9 mouse cellular contexts compared by ENCODE assay signal in genomic region chr1:138983465-138983864, GRCm38 (mm10). TPM values are rescaled to one million over a fixed set of nuclear protein-coding genes. Genes with fewer than 3 reads are reported as not detected.
DNase-seq lines count a peak whose midpoint lies in the region; ATAC-seq lines count a peak whose summit lies in the region.
"Had no signal": no experiment of that assay in that cellular context is flagged by ENCODE, and none has a peak within 500 bp of the region (broad histone marks: within the 10 kb centered on the region; RNA-seq: fewer than 3 reads in every experiment).

No protein-coding gene starts in this region.

- H3K27me3 ChIP-seq in stomach, embryonic 16.5 days (ENCODE audit: control insufficient read depth, insufficient read depth, low read length): no peaks in the 10 kb centered on the region

- peaks cover 8% of the 10 kb centered on the region; the same call in 1 of the 2 replicates for H3K4me1 ChIP-seq in stomach, embryonic 16.5 days (ENCODE audit: control insufficient read depth, insufficient read depth, low read length)

- no peaks in the 10 kb centered on the region for H3K9me3 ChIP-seq in stomach, embryonic 16.5 days (replicated peaks; ENCODE audit: control insufficient read depth, low read length)

- peak; percentile 66 for DNase-seq in adrenal gland, adult 2 months
- no peak for DNase-seq in adrenal gland, adult 18-20 months (ENCODE audit: low spot score in 2 of 2)
- peak; percentile 21 for DNase-seq in lung, postnatal 10 days
- no peak for DNase-seq in lung, postnatal 14 days
- peak; percentile 74 to 79 for DNase-seq in layer of hippocampus, postnatal 36 days
- DNase-seq in testis, postnatal 14 days (ENCODE audit: low spot score): no peak
- no peak for DNase-seq in yolk sac, embryonic 10.5 days (ENCODE audit: low spot score)

- H3K27ac ChIP-seq in stomach, embryonic 16.5 days (ENCODE audit: low read length): no peak overlapping the region

- ATAC-seq in stomach, embryonic 16.5 days (ENCODE audit: insufficient read depth, low FRiP score): peak; percentile 64
- ATAC-seq: activated CD4-positive, CD25-positive, alpha-beta regulatory T cell, adult 4 months had no signal

- WGBS in stomach, embryonic 16.5 days: 33% methylated on average over 6 of the region's 6 CpGs

- H3K4me2 ChIP-seq in stomach, embryonic 16.5 days (ENCODE audit: low read depth, low read length): peak overlapping the region; percentile 28; the same call in 1 of the 2 replicates

- no peak overlapping the region for H3K9ac ChIP-seq in stomach, embryonic 16.5 days (ENCODE audit: low read length)

- H3K36me3 ChIP-seq in stomach, embryonic 16.5 days (ENCODE audit: control insufficient read depth, insufficient read depth, low read length): no peaks in the 10 kb centered on the region

- H3K4me3 ChIP-seq in stomach, embryonic 16.5 days (replicated peaks; ENCODE audit: low read length): no peak overlapping the region; the same call in 1 of the 2 replicates

RNA-seq across cellular contexts. Expression of gene Dennd1b, which starts 20.2 kb away (rescaled TPM):
- total RNA-seq in adrenal gland, adult 2 months (2021): 10 to 100 TPM; 22.0 to 26.3 TPM
- 3.3 and 3.4 TPM in 2 replicates for polyA plus RNA-seq in adrenal gland, adult 2 months (2012; rRNA removed)
- 10 to 100 TPM; 23.0 to 23.2 TPM for total RNA-seq in adrenal gland, adult 18-20 months (2021)
- total RNA-seq in layer of hippocampus, postnatal 36 days (2021): 10 to 100 TPM; 50.2 to 51.4 TPM
- 5.7 and 7.1 TPM in 2 replicates for polyA plus RNA-seq in stomach, embryonic 16.5 days (2015; fragmentation: Nextera tagmentation; extraction: Ambion mirVana)

Comparison
In these comparisons a context has a peak if more than half of its experiments do, and no peak if none do; other contexts are left out.
1. DNase-seq: peak in adrenal gland, adult 2 months (single experiment), lung, postnatal 10 days (single experiment) and layer of hippocampus, postnatal 36 days (2 of 2); none in adrenal gland, adult 18-20 months (0 of 2), lung, postnatal 14 days (single experiment), testis, postnatal 14 days (single experiment) and yolk sac, embryonic 10.5 days (single experiment).